Mouse (Mus musculus) CH12.LX (cell line): ENCODE measurements around the gene Nr1h5. TPM values are rescaled to one million over a fixed set of nuclear protein-coding genes. Genes with fewer than 3 reads are reported as not detected.
A peak's percentile ranks its signal among the peaks of the same experiment; 100 is the strongest.

Experiments
- DNase-seq: peaks from one replicate; pipeline ENCODE4 v3.0.0-alpha.2; 2013; ENCODE audit errors: extremely low read depth
- H3K27ac ChIP-seq: 2 replicates; pipeline ENCODE4 v1.5.1; 2012; ENCODE audit warnings: low read depth, mild to moderate bottlenecking, control low read depth, moderate library complexity; ENCODE audit not compliant: insufficient read depth
- H3K27me3 ChIP-seq: replicated peaks from 2 replicates; pipeline ENCODE3; 2012; ENCODE audit warnings: inconsistent platforms
- H3K36me3 ChIP-seq, 2 experiments: replicated peaks in 1 of 2; 2 replicates each; pipeline versions ENCODE3 to v1.6.1; 2012; ENCODE audit warnings: inconsistent platforms in 1 of 2, low read length in 1 of 2, mild to moderate bottlenecking in 1 of 2, mixed read lengths in 1 of 2, moderate library complexity in 1 of 2; ENCODE audit not compliant: control insufficient read depth in 1 of 2, insufficient read depth in 1 of 2
- H3K4me1 ChIP-seq, 2 experiments: 2 replicates each; pipeline ENCODE4 v1.6.1; 2012; ENCODE audit warnings: inconsistent platforms in 1 of 2, moderate library complexity in 1 of 2; ENCODE audit not compliant: insufficient read depth in 2 of 2, control insufficient read depth in 1 of 2
- H3K4me2 ChIP-seq: 2 replicates; pipeline ENCODE4 v1.6.1; 2012; ENCODE audit warnings: low read depth, mild to moderate bottlenecking, control low read depth; ENCODE audit not compliant: poor library complexity, insufficient read depth, severe bottlenecking
- H3K4me3 ChIP-seq, 3 experiments: fragments of 150-350 bp in 1 of 3; sonication (generic) in 1 of 3; replicated peaks in 1 of 3; 2 replicates each; pipeline versions ENCODE3 to v1.5.1; 2011 to 2012; ENCODE audit warnings: low read depth in 2 of 3, low read length in 2 of 3, mild to moderate bottlenecking in 2 of 3, moderate library complexity in 2 of 3, control low read depth in 1 of 3, improper control_type of control experiment in 1 of 3, inconsistent platforms in 1 of 3, mixed read lengths in 1 of 3; ENCODE audit not compliant: poor library complexity in 1 of 3
- H3K79me2 ChIP-seq: replicated peaks from 2 replicates; pipeline ENCODE4 v1.6.1; 2012; ENCODE audit warnings: mild to moderate bottlenecking, moderate library complexity; ENCODE audit not compliant: control insufficient read depth, poor library complexity, insufficient read depth, severe bottlenecking; ENCODE audit errors: extremely low read depth
- H3K9ac ChIP-seq: 2 replicates; pipeline ENCODE4 v1.6.1; 2012; ENCODE audit warnings: low read depth, mild to moderate bottlenecking, control low read depth, moderate library complexity; ENCODE audit not compliant: insufficient read depth
- H3K9me3 ChIP-seq: replicated peaks from 2 replicates; pipeline ENCODE3; 2012; ENCODE audit warnings: low read length, inconsistent platforms, mixed read lengths
- BHLHE40 ChIP-seq: IDR thresholded peaks from 2 replicates; pipeline ENCODE4 v1.6.1; 2011; ENCODE audit warnings: mild to moderate bottlenecking, low read depth, low read length, improper control_type of control experiment
- CHD1 ChIP-seq: IDR thresholded peaks from 2 replicates; pipeline ENCODE4 v1.6.1; 2012; ENCODE audit warnings: low read depth, low read length, improper control_type of control experiment, inconsistent platforms
- CTCF ChIP-seq, 2 experiments: IDR thresholded peaks in 1 of 2; conservative IDR thresholded peaks in 1 of 2; 2 replicates each; pipeline ENCODE4 v1.5.1; 2011 to 2012; ENCODE audit warnings: low read depth in 2 of 2, low read length in 2 of 2, improper control_type of control experiment in 1 of 2, inconsistent platforms in 1 of 2, mild to moderate bottlenecking in 1 of 2, moderate library complexity in 1 of 2
- E2F4 ChIP-seq: IDR thresholded peaks from 2 replicates; pipeline ENCODE4 v1.6.1; 2011; ENCODE audit warnings: low read depth, low read length, improper control_type of control experiment; ENCODE audit not compliant: insufficient replicate concordance
- ELF1 ChIP-seq: IDR thresholded peaks from 2 replicates; pipeline ENCODE4 v1.6.1; 2014; ENCODE audit warnings: low read depth, mild to moderate bottlenecking, inconsistent platforms, low read length, improper control_type of control experiment
- EP300 ChIP-seq: IDR thresholded peaks from 2 replicates; pipeline ENCODE4 v1.6.1; 2011; ENCODE audit warnings: low read length, improper control_type of control experiment
- ETS1 ChIP-seq: conservative IDR thresholded peaks from 2 replicates; pipeline ENCODE4 v1.6.1; 2012; ENCODE audit warnings: low read depth, mild to moderate bottlenecking, inconsistent platforms, low read length, improper control_type of control experiment, moderate library complexity
- GABPA ChIP-seq: IDR thresholded peaks from 2 replicates; pipeline ENCODE4 v1.6.1; 2012; ENCODE audit warnings: low read depth, low read length, improper control_type of control experiment, inconsistent platforms; ENCODE audit not compliant: insufficient replicate concordance
- HCFC1 ChIP-seq: IDR thresholded peaks from 2 replicates; pipeline ENCODE4 v1.6.1; 2012; ENCODE audit warnings: low read depth, mild to moderate bottlenecking, inconsistent platforms, low read length, improper control_type of control experiment
- JUN ChIP-seq: IDR thresholded peaks from 2 replicates; pipeline ENCODE4 v1.6.1; 2011; ENCODE audit warnings: low read depth, mild to moderate bottlenecking, low read length, improper control_type of control experiment, moderate library complexity; ENCODE audit not compliant: insufficient read depth
- JUND ChIP-seq: conservative IDR thresholded peaks from 2 replicates; pipeline ENCODE4 v1.6.1; 2011; ENCODE audit warnings: low read depth, low read length, improper control_type of control experiment
- MAFK ChIP-seq: IDR thresholded peaks from 2 replicates; pipeline ENCODE4 v1.6.1; 2011; ENCODE audit warnings: low read length, improper control_type of control experiment; ENCODE audit not compliant: insufficient replicate concordance
- MAZ ChIP-seq: IDR thresholded peaks from 2 replicates; pipeline ENCODE4 v1.6.1; 2012; ENCODE audit warnings: low read depth, mild to moderate bottlenecking, inconsistent platforms, low read length, improper control_type of control experiment, moderate library complexity
- MEF2A ChIP-seq: IDR thresholded peaks from 2 replicates; pipeline ENCODE4 v1.6.1; 2014; ENCODE audit warnings: low read depth, mild to moderate bottlenecking, inconsistent platforms, low read length, improper control_type of control experiment, borderline replicate concordance
- MXI1 ChIP-seq: IDR thresholded peaks from 2 replicates; pipeline ENCODE4 v1.6.1; 2011; ENCODE audit warnings: mild to moderate bottlenecking, low read depth, low read length, improper control_type of control experiment
- MYC ChIP-seq: IDR thresholded peaks from 2 replicates; pipeline ENCODE4 v1.6.1; 2011; ENCODE audit warnings: low read depth, mild to moderate bottlenecking, improper control_type of control experiment, low read length
- NELFE ChIP-seq: IDR thresholded peaks from 2 replicates; pipeline ENCODE4 v1.6.1; 2011; ENCODE audit warnings: low read depth, low read length, improper control_type of control experiment
- NRF1 ChIP-seq: IDR thresholded peaks from 2 replicates; pipeline ENCODE4 v1.6.1; 2014; ENCODE audit warnings: low read depth, mild to moderate bottlenecking, inconsistent platforms, low read length, improper control_type of control experiment, moderate library complexity
- PAX5 ChIP-seq: IDR thresholded peaks from 2 replicates; pipeline ENCODE4 v1.6.1; 2012; ENCODE audit warnings: low read length, inconsistent platforms, mixed read lengths
- POLR2A ChIP-seq: IDR thresholded peaks from 2 replicates; pipeline ENCODE4 v1.6.1; 2011; ENCODE audit warnings: low read depth, mild to moderate bottlenecking, improper control_type of control experiment, low read length
- POLR2AphosphoS2 ChIP-seq: IDR thresholded peaks from 2 replicates; pipeline ENCODE4 v1.6.1; 2011; ENCODE audit warnings: low read depth, low read length, improper control_type of control experiment
- RAD21 ChIP-seq: IDR thresholded peaks from 2 replicates; pipeline ENCODE4 v1.6.1; 2011; ENCODE audit warnings: low read depth, mild to moderate bottlenecking, low read length, improper control_type of control experiment, moderate library complexity
- SIN3A ChIP-seq: IDR thresholded peaks from 2 replicates; pipeline ENCODE4 v1.6.1; 2012; ENCODE audit warnings: low read length, improper control_type of control experiment, inconsistent platforms
- TCF12 ChIP-seq: IDR thresholded peaks from 2 replicates; pipeline ENCODE4 v1.6.1; 2014; ENCODE audit warnings: low read depth, mild to moderate bottlenecking, inconsistent platforms, low read length, improper control_type of control experiment
- USF1 ChIP-seq: IDR thresholded peaks from 2 replicates; pipeline ENCODE4 v1.6.1; 2014; ENCODE audit warnings: low read depth, mild to moderate bottlenecking, inconsistent platforms, low read length, improper control_type of control experiment
- USF2 ChIP-seq: conservative IDR thresholded peaks from 2 replicates; pipeline ENCODE4 v1.6.1; 2011; ENCODE audit warnings: low read depth, low read length, improper control_type of control experiment
- ZC3H11A ChIP-seq: IDR thresholded peaks from 2 replicates; pipeline ENCODE4 v1.6.1; 2012; ENCODE audit warnings: low read depth, mild to moderate bottlenecking, inconsistent platforms, low read length, improper control_type of control experiment
- ZKSCAN1 ChIP-seq: IDR thresholded peaks from 2 replicates; pipeline ENCODE4 v1.6.1; 2012; ENCODE audit warnings: low read depth, inconsistent platforms, low read length, improper control_type of control experiment, borderline replicate concordance
- ZNF384 ChIP-seq: IDR thresholded peaks from 2 replicates; pipeline ENCODE4 v1.6.1; 2012; ENCODE audit warnings: low read depth, low read length, improper control_type of control experiment, inconsistent platforms
- dilution Hi-C: fragments of 300-500 bp; cut with MboI; formaldehyde crosslinking; loops from 2 replicates; pipeline ENCODE4 v1.14.3; 2020; ENCODE audit warnings: low sequenced_read_pairs; ENCODE audit not compliant: extremely low pct_unique_long_range_greater_than_20kb, extremely low pct_ligation_motif_present
- in situ Hi-C: fragments of 300-500 bp; cut with MboI; formaldehyde crosslinking; loops from 3 replicates; pipeline ENCODE4 v1.14.3; 2019; ENCODE audit warnings: low sequenced_read_pairs, low pct_ligation_motif_present, low pct_unique_long_range_greater_than_20kb, mixed read lengths
- polyA plus RNA-seq: library from polyadenylated mRNA; unstranded; fragments of >175 nt; gene quantifications from 2 replicates; pipeline ENCODE4 v1.2.1, GENCODE M21; 2012; ENCODE audit warnings: low read depth; ENCODE audit not compliant: insufficient read length
- total RNA-seq, 2 experiments: library from RNA; depleted of rRNA; stranded (reverse); fragments of 300-350 nt in 1 of 2; fragments of >200 nt in 1 of 2; gene quantifications; 2 replicates each; pipeline ENCODE4 v1.2.3; 2012 to 2014

Gene Nr1h5
- total and polyA plus RNA-seq, 3 experiments, result 0.13 TPM; not detected in 2

- Histone ChIP-seq H3K4me2 (no peak overlapping the region), H3K9me3 (peaks cover 14% of the 10 kb centered on the region), H3K27me3 (no peaks in the 10 kb centered on the region), H3K79me2 (peaks cover 7% of the 10 kb centered on the region), H3K9ac (no peak overlapping the region), H3K4me1 (peaks cover 8 to 19% of the 10 kb centered on the region in 2 experiments), H3K36me3 (peaks cover 22 to 47% of the 10 kb centered on the region in 2 experiments), H3K4me3 (no peak overlapping the region), H3K27ac (no peak overlapping the region)
- no peak for DNase-seq
- dilution Hi-C loops (no loop called here), in situ Hi-C loops (no loop called here)
- TF ChIP-seq ZKSCAN1 (no peak), MAFK (no peak), NELFE (no peak), TCF12 (no peak), POLR2AphosphoS2 (no peak), EP300 (no peak), ZNF384 (no peak), RAD21 (no peak), USF2 (no peak), USF1 (no peak), JUN (no peak), SIN3A (no peak), ELF1 (no peak), MEF2A (no peak), MYC (no peak), PAX5 (no peak)
These were observed 33.1 kb upstream of the Nr1h5 start for GRCm38 (mm10) chr3:102997036-102997435.

DNA sequence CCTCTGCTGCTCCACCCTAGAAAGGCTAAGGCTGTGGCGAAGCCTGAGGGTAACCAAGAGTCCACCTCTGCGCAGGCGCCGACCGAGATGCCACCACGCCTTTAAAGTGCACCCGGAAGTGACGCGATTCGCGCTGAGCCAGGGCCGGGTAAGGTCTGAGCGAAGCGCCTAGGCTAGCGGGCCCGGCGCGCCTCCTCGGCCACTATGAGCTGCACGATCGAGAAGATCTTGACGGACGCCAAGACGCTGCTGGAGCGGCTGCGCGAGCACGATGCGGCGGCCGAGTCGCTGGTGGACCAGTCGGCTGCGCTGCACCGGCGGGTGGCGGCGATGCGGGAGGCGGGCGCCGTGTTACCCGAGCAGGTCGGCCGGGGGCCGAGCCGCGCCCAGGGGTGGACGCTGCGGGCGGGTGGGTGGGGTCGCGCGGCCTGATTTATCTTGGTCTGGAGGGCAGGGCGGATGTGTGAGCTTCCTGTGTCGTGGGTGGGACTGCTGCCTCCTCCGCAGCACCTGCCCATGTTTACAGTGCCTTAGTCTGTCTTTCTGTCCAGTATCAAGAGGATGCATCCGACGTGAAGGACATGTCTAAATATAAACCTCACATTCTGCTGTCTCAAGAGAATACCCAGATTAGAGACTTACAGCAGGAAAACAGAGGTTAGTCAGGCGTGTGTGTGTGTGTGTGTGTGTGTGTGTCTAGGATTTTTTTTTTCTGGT is 31.8 kb upstream of the Nr1h5 start, which contains the start of gene Sike1:
TSS of gene Sike1 (plus strand) at position 104 of the 717 bp plus-strand sequence.
- dilution Hi-C loops, result no loop called here
- H3K27me3 ChIP-seq, result no peaks in the 10 kb centered on the region
- TF ChIP-seq RAD21, result no peak
- TF ChIP-seq GABPA, result no peak; the same call in 1 of the 2 replicates
- TF ChIP-seq ZKSCAN1, result no peak
- no peak for TF ChIP-seq CHD1
- TF ChIP-seq MEF2A, result peak; percentile 50
- TF ChIP-seq NRF1, result peak; percentile 91
- TF ChIP-seq ZNF384, result peak; percentile 68
- no peak for TF ChIP-seq JUND
- TF ChIP-seq ZC3H11A, result no peak
- 0 out of 4 replicates have a peak, but pooled peaks of 1 of the 2 experiments have one; percentile 1 for TF ChIP-seq CTCF (conservative IDR thresholded peaks at IDR 0.05 in 1 of 2, IDR thresholded peaks at IDR 0.05 in 1 of 2; ENCODE audit: low read depth in 2 of 2, low read length in 2 of 2)
- TF ChIP-seq MAZ, result peak; percentile 65; the same call in 1 of the 2 replicates
- no peak for TF ChIP-seq ETS1
- TF ChIP-seq E2F4, result no peak
- no peak for TF ChIP-seq USF1
- TF ChIP-seq HCFC1, result peak; percentile 82
- 0 out of 2 replicates have a peak, but pooled peaks have one; percentile 17 for TF ChIP-seq BHLHE40
- TF ChIP-seq MAFK, result no peak
- no peak for TF ChIP-seq PAX5
- peak; percentile 82 for TF ChIP-seq TCF12
- TF ChIP-seq MYC, result peak; percentile 50; the same call in 1 of the 2 replicates
- peak; percentile 89 for TF ChIP-seq NELFE
- peak; percentile 92 for TF ChIP-seq POLR2A
- peak; percentile 88 for TF ChIP-seq MXI1
- no peak for TF ChIP-seq JUN

More for the DNA sequence above, 31.8 kb upstream of the Nr1h5 start, which contains the start of gene Sike1:
- peak within 1 kb of the TSS; percentile 99 for H3K27ac ChIP-seq
- H3K9me3 ChIP-seq, result peaks cover 13% of the 10 kb centered on the region
- H3K4me3 ChIP-seq, result peak within 1 kb of the TSS; percentile 69 to 100 (median 74)
- peaks cover 7% of the 10 kb centered on the region for H3K79me2 ChIP-seq
- H3K4me2 ChIP-seq, result peak within 1 kb of the TSS; percentile 99
- peak; percentile 95 for DNase-seq
- H3K36me3 ChIP-seq, result peaks cover 15 to 39% of the 10 kb centered on the region in 2 experiments
- H3K4me1 ChIP-seq, result peaks cover 8 to 19% of the 10 kb centered on the region in 2 experiments
- peak within 1 kb of the TSS; percentile 92 for H3K9ac ChIP-seq
- in situ Hi-C loops, result no loop called here
